Mouse (Mus musculus) brown adipose tissue, adult 24 weeks (tissue): Measurements from ENCODE around the gene Btbd19. TPM values are rescaled to one million over a fixed set of nuclear protein-coding genes. Genes with fewer than 3 reads are reported as not detected.

ENCODE experiments used
- H3K27ac ChIP-seq: fragments of 200-500 bp; replicated peaks from 2 replicates; pipeline ENCODE4 v1.5.1; 2012; ENCODE audit warnings: low read depth, mild to moderate bottlenecking, low read length
- H3K4me1 ChIP-seq: fragments of 200-500 bp; 2 replicates; pipeline ENCODE4 v1.6.1; 2012; ENCODE audit warnings: low read length, mixed read lengths; ENCODE audit not compliant: control insufficient read depth, insufficient read depth, insufficient read length
- H3K4me3 ChIP-seq: fragments of 200-500 bp; 2 replicates; pipeline ENCODE4 v1.5.1; 2012; ENCODE audit warnings: low read depth, mild to moderate bottlenecking, low read length, moderate library complexity; ENCODE audit not compliant: insufficient read depth
- polyA plus RNA-seq: library from polyadenylated mRNA; stranded (reverse); fragments of >200 nt; gene quantifications from 2 replicates; pipeline ENCODE4 v1.2.4, GENCODE M21; 2012; ENCODE audit not compliant: missing spikeins, insufficient read depth, insufficient read length

Gene Btbd19
- polyA plus RNA-seq, 1 experiment, result 1.8 TPM

DNA sequence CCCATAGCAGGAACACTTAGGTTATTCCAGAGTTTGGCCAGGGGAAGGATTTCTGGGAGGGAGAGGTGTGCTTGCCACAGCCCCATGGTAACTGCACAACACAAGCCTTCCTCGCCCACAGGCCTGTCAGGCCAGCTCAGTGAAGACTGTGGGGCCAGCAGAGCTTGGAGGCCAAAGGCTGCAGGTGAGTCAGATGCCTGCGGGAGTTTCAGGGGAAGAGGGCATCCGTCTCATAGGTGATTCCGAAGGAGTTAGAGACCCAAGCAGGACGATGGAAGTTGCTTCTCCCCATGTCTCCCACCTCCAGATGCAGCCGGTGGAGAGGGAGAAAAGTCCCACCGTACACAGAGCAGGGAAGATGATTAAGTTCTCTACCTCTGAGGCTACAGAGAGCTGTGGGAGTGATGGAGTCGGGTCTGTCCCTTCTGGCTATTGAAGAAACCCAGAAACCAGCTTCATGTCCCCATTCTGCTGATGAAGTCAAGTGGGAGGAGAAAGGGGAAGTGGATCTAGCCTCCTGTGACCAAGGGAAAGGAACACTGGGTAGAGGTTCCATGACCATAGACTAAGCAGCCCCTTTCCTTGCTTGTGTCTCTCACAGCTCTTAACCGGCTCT is 1.3 kb upstream of the Btbd19 start, which contains the start of gene Tctex1d4:
Gene Tctex1d4 (plus strand): TSS at position 120 of the 616 bp plus-strand sequence.
- H3K4me3 ChIP-seq, result peak within 1 kb of the TSS; percentile 20; the same call in 1 of the 2 replicates
- peak within 1 kb of the TSS; percentile 100 for H3K27ac ChIP-seq

DNA sequence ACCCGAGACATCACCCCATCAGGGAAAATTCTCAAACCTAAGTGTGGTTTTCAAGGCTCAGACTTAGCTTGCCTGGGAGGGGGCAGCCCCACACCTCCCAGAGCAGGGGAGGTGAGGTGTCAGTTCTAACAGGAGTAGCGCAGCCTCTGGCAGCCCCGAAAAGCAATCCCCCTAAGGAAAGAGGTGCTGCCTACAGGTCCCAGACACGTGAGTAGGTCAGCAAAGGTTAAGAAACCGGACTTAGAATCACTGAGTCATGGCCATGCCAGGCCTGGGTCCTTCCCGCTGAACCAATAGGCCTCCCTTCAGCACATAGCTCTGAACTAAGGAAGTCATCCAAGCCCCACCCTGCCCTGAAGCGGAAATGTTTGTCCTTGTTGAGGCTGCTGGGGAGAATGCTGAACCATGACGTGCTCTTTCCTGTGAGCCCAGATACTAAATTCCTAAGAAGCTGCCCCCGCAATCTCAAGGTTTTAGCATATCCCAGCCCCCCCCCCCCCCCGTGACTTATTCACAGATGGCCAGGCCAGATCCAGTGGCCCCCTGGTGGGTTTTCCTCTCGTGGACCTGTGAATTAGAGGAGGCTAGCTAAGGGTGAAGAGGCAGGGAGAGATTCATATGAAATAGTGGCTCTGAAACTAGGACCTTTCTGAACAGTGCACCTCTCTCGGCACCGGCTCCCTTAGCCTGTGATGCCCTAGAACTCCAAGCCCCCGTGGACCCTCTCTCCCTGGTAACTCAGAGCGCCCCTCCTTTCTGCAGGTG is 567 bp upstream of the Btbd19 start:
- Histone ChIP-seq H3K4me3 (peak overlapping the region; percentile 20; the same call in 1 of the 2 replicates), H3K27ac (peak overlapping the region; percentile 100), H3K4me1 (peaks cover 29% of the 10 kb centered on the region)

More for the DNA sequence above, 1.3 kb upstream of the Btbd19 start, which contains the start of gene Tctex1d4:
- peaks cover 29% of the 10 kb centered on the region for H3K4me1 ChIP-seq

GRCm38 (mm10) chr4:117124518-117125347 is 792 bp downstream of the Btbd19 start:
- H3K27ac ChIP-seq, result peak overlapping the region; percentile 100
- no peak overlapping the region; the same call in 1 of the 2 replicates for H3K4me3 ChIP-seq
- H3K4me1 ChIP-seq, result peaks cover 31% of the 10 kb centered on the region

- H3K4me3 ChIP-seq, result no peak overlapping the region
- peak overlapping the region; percentile 100 for H3K27ac ChIP-seq
- H3K4me1 ChIP-seq, result peaks cover 32% of the 10 kb centered on the region
These were observed 1.4 kb downstream of the Btbd19 start for GRCm38 (mm10) chr4:117124218-117124517.

DNA sequence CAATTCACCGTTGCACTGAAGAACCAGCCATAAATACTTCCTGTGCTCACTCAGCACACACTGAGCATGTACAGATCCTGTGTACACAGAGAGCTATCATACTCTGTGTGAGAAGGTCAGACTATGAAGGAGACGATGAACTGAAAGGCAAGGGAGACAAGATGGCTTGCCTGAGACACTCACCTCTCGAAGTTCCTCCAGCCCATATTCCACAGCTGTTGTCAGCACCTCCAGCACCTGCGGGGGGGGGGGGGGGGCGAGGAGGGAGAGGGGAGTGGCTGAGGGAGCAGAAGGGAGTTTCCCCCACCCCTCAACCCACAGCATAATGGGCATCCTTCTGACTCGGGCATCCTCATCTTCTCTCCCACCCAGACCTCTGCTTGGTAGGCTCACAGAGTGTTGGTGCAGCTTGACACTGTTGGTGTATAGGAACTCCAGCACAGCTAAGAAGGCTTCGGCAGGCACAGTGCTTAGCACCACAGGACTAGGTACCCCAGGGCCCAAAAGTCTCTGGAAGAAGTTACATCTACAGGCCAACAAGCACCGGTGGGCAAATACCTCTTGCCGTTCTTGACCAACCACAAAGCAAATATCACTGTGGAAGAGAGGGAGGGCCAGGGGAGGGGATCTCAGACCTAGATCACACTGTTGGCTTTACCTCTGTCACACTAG is 1.8 kb downstream of the Btbd19 start:
- Histone ChIP-seq H3K4me3 (no peak overlapping the region), H3K27ac (peak overlapping the region; percentile 41), H3K4me1 (peaks cover 32% of the 10 kb centered on the region)

GRCm38 (mm10) chr4:117122209-117122608 is 3.3 kb downstream of the Btbd19 start:
- H3K4me3 ChIP-seq, result peak overlapping the region; percentile 24; the same call in 1 of the 2 replicates
- H3K4me1 ChIP-seq, result peaks cover 32% of the 10 kb centered on the region
- peak overlapping the region; percentile 82 for H3K27ac ChIP-seq

GRCm38 (mm10) chr4:117120445-117121414 is 4.8 kb downstream of the Btbd19 start:
- Histone ChIP-seq H3K4me1 (peaks cover 22% of the 10 kb centered on the region), H3K27ac (peak overlapping the region; percentile 89), H3K4me3 (peak overlapping the region; percentile 70)

DNA sequence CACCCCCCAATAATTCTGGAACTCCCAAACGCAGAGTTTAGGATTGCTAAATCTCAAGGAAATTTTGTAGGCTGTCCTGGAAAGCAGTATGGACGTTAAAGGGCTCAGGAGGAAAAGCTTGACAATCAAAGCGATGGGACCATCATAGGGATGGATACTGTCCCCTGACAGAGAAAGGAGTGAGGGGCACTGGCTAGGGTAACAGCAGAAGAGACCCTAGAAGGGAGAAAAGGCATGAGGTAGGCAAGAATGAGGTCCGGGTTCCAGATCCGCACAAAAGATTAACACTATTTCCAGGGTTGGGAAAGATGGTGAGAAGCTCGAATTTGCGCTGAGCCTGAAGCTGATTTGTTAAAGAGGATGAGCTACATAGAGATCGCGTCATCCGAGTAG is 5.5 kb downstream of the Btbd19 start:
- Histone ChIP-seq H3K4me3 (peak overlapping the region; percentile 61), H3K4me1 (peaks cover 15% of the 10 kb centered on the region), H3K27ac (peak overlapping the region; percentile 89)

- H3K27ac ChIP-seq, result peak overlapping the region; percentile 89
- peaks cover 11% of the 10 kb centered on the region; the same call in 1 of the 2 replicates for H3K4me1 ChIP-seq
- H3K4me3 ChIP-seq, result peak overlapping the region; percentile 61
These were observed 5.9 kb downstream of the Btbd19 start for GRCm38 (mm10) chr4:117119636-117120035.

DNA sequence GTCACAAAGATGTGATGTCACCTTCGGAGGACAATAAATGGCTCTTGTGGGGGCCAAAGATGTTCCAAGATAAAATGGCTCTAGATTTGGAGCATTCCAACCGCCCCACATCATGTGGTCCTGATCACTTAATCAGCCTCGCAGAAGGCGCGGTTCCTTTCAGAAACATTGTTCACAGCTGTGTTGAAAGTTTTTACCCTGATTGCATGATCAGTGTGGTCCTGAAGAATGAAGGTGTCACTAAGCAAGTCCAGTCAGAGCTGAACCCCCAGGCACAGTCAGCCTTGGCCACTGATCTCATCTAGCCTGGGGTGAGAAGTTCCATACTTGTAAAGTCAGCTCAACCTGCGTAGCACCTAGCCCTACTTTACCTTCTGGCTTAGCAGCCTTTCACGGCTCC is 7.6 kb downstream of the Btbd19 start:
- Histone ChIP-seq H3K4me3 (no peak overlapping the region), H3K27ac (no peak overlapping the region), H3K4me1 (peaks cover 3% of the 10 kb centered on the region; the same call in 1 of the 2 replicates)

DNA sequence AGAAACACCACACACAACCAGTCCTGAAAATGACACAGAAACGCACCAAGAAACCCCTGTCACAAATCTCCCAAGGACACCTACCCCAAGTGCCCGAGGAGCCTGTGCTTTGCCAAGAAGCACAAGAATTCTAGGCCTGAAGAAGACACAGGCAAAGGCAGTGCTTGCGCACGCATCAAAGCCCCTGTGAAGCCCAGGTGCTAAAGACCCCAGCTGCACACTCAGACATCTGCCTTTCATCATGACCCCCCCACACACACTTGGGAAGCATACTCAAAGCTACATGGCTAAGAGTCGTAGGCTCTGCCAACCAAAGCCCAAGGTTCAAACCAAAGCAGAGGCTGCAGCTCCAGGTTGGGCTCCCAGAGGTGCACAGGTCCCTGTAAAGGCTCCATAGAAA is 9.9 kb downstream of the Btbd19 start:
- Histone ChIP-seq H3K4me3 (no peak overlapping the region), H3K4me1 (peaks cover 3% of the 10 kb centered on the region; the same call in 1 of the 2 replicates), H3K27ac (no peak overlapping the region)

DNA sequence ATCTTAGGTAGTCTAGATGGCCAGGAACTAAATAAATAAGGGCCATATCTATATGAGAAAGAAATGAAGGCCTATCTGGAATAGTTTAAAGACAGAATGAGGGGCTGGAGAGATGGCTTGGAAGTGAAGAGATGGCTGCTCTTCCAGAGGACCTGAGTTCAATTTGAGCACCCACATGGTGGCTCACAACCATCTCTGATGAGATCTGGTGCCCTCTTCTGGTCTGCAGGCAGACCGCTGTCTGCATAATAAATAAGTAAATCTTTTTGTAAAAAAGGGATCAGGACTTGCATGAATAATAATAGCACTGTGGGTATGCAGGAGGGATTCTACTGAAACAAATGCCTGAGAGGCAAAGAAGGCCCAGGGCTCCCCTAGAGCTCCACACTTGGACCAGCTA is 12.3 kb downstream of the Btbd19 start:
- H3K4me1 ChIP-seq, result no peaks in the 10 kb centered on the region
- H3K27ac ChIP-seq, result no peak overlapping the region
- no peak overlapping the region for H3K4me3 ChIP-seq

GRCm38 (mm10) chr4:117110985-117111384 is 14.5 kb downstream of the Btbd19 start:
- H3K4me3 ChIP-seq, result no peak overlapping the region
- no peak overlapping the region for H3K27ac ChIP-seq
- no peaks in the 10 kb centered on the region for H3K4me1 ChIP-seq

DNA sequence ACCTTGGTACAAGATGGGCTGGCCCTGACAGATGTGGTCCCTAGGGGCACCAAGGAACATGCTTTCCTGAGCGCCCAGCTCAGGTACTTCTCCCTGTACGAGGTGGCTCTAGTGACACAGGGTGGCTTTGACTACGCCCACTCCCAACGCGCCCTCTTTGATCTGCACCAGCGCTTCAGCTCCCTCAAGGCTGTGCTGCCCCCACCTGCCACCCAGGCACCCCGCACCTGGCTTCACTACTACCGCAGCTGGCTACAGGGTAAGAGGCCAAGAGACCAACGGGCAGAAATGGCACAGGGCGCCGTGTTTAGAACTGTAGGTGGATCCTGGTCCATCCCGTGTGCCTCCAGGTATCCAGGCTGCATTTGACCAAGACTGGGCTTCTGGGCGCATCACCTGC is 15.3 kb downstream of the Btbd19 start:
- Histone ChIP-seq H3K27ac (no peak overlapping the region), H3K4me1 (no peaks in the 10 kb centered on the region)

More for the DNA sequence above, 15.3 kb downstream of the Btbd19 start:
- H3K4me3 ChIP-seq, result no peak overlapping the region
